Mouse (Mus musculus) forebrain, embryonic 11.5 days (tissue): ENCODE measurements around the gene Tmco5. TPM values are rescaled to one million over a fixed set of nuclear protein-coding genes. Genes with fewer than 3 reads are reported as not detected.

Experiments used
- ATAC-seq: fragments of 200-750 bp; cut with Nextera tagmentation; replicated peaks from 2 replicates; pipeline ENCODE4 v1.8.0; 2017; ENCODE audit warnings: moderate TSS enrichment; ENCODE audit not compliant: low FRiP score
- DNase-seq: peaks from one replicate; pipeline ENCODE4 v3.0.0-alpha.2; 2017; ENCODE audit warnings: low spot score
- H3K27ac ChIP-seq: fragments of 300-500 bp; sonication (generic); 2 replicates; pipeline ENCODE4 v1.5.1; 2014; ENCODE audit warnings: low read depth, low read length
- H3K27me3 ChIP-seq: fragments of 300-500 bp; sonication (generic); 2 replicates; pipeline ENCODE4 v1.6.1; 2014; ENCODE audit warnings: mild to moderate bottlenecking, low read length, mixed read lengths; ENCODE audit not compliant: control insufficient read depth, insufficient read depth
- H3K36me3 ChIP-seq: fragments of 300-500 bp; sonication (generic); 2 replicates; pipeline ENCODE4 v1.6.1; 2014; ENCODE audit warnings: mild to moderate bottlenecking, low read length, moderate library complexity, mixed read lengths; ENCODE audit not compliant: control insufficient read depth, insufficient read depth
- H3K4me1 ChIP-seq: fragments of 300-500 bp; sonication (generic); replicated peaks from 2 replicates; pipeline ENCODE4 v1.6.1; 2014; ENCODE audit warnings: low read length, mixed read lengths; ENCODE audit not compliant: control insufficient read depth, insufficient read depth
- H3K4me2 ChIP-seq: fragments of 300-500 bp; sonication (generic); 2 replicates; pipeline ENCODE4 v1.6.1; 2014; ENCODE audit warnings: low read depth, mild to moderate bottlenecking, low read length, moderate library complexity, mixed read lengths; ENCODE audit not compliant: severe bottlenecking
- H3K4me3 ChIP-seq: fragments of 300-500 bp; sonication (generic); 2 replicates; pipeline ENCODE4 v1.5.1; 2014; ENCODE audit warnings: low read depth, low read length
- H3K9ac ChIP-seq: fragments of 300-500 bp; sonication (generic); 2 replicates; pipeline ENCODE4 v1.6.1; 2014; ENCODE audit warnings: low read length
- H3K9me3 ChIP-seq: fragments of 300-500 bp; sonication (generic); 2 replicates; pipeline ENCODE4 v1.6.1; 2016; ENCODE audit warnings: low read length, mixed read lengths; ENCODE audit not compliant: control insufficient read depth
- WGBS: fragments of 180-500 bp; shearing (Covaris S2); extraction: QIAGEN DNeasy Blood & Tissue Kit; methylation state at CpG from one replicate; pipeline ENCODE4 v1.1.7; 2014; 5-methylcytosine and 5-hydroxymethylcytosine counted together
- polyA plus RNA-seq: library from polyadenylated mRNA; unstranded; fragments of >200 nt; fragmentation: Nextera tagmentation; extraction: Ambion mirVana; gene quantifications from 2 replicates; pipeline ENCODE4 v1.2.1, GENCODE M21; 2014

Tmco5 gene
- polyA plus RNA-seq, 1 experiment from 2014 or later, result not detected

GRCm38 (mm10) chr2:116913677-116914405 is 35.4 kb downstream of the Tmco5 start:
- H3K36me3 ChIP-seq, result no peaks in the 10 kb centered on the region
- no peak for ATAC-seq
- no peaks in the 10 kb centered on the region for H3K4me1 ChIP-seq
- no peak overlapping the region for H3K27ac ChIP-seq
- DNase-seq, result no peak
- H3K9me3 ChIP-seq, result no peaks in the 10 kb centered on the region
- H3K4me3 ChIP-seq, result no peak overlapping the region
- no peaks in the 10 kb centered on the region for H3K27me3 ChIP-seq
- 90% methylated on average over 20 of the region's 20 CpGs for WGBS
- no peak overlapping the region for H3K9ac ChIP-seq
- no peak overlapping the region for H3K4me2 ChIP-seq

DNA sequence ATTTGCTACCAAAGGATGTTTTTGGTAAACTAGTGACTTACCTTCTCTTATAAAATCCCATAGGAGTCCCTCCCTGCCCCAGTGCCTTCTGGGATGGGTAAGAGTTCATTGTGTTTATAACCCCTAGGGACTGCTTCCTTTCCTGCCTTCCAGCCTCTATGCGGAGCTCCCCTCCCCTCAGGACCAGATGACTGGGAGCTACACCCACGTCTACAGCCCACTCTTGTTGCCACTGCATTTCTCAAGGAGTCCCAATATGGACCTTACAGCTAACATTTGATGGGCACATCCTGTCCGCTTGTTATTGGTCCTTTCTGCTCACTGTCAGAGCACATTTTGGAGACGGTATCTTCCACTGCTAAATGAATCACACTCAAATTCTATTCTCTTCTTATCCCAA is 36.1 kb downstream of the Tmco5 start:
- no peak for DNase-seq
- Histone ChIP-seq H3K36me3 (no peaks in the 10 kb centered on the region), H3K4me1 (no peaks in the 10 kb centered on the region), H3K4me2 (no peak overlapping the region), H3K27ac (no peak overlapping the region), H3K27me3 (no peaks in the 10 kb centered on the region), H3K9ac (no peak overlapping the region), H3K9me3 (no peaks in the 10 kb centered on the region), H3K4me3 (no peak overlapping the region)
- no peak for ATAC-seq
- WGBS, result 85% methylated on average over 4 of the region's 4 CpGs

DNA sequence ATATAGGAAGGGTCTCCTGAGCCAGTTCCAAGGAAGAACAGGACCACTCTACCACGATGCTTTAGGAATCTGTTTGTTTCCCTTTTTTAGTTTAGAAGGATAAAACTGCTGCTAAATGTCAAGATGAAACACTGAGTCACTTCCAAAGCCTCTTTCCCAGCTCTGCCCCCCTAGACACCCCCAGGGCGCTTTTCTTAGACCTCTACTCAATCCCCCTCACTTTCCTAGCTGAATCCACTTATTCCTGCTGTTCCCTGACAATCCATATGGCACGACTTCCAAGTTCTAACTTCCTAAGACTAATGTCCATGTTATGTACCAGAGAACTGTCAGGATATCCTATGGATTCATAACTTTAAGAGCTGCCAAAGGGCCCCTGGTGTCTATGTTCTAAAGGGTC is 40.1 kb downstream of the Tmco5 start:
- H3K4me1 ChIP-seq, result no peaks in the 10 kb centered on the region
- ATAC-seq (no peak), DNase-seq (no peak)
- H3K4me2 ChIP-seq, result no peak overlapping the region
- no peaks in the 10 kb centered on the region for H3K27me3 ChIP-seq
- WGBS, result 75% methylated on average over 3 of the region's 3 CpGs
- no peak overlapping the region for H3K27ac ChIP-seq
- no peaks in the 10 kb centered on the region for H3K9me3 ChIP-seq
- H3K9ac ChIP-seq, result no peak overlapping the region
- H3K36me3 ChIP-seq, result no peaks in the 10 kb centered on the region
- no peak overlapping the region for H3K4me3 ChIP-seq

DNA sequence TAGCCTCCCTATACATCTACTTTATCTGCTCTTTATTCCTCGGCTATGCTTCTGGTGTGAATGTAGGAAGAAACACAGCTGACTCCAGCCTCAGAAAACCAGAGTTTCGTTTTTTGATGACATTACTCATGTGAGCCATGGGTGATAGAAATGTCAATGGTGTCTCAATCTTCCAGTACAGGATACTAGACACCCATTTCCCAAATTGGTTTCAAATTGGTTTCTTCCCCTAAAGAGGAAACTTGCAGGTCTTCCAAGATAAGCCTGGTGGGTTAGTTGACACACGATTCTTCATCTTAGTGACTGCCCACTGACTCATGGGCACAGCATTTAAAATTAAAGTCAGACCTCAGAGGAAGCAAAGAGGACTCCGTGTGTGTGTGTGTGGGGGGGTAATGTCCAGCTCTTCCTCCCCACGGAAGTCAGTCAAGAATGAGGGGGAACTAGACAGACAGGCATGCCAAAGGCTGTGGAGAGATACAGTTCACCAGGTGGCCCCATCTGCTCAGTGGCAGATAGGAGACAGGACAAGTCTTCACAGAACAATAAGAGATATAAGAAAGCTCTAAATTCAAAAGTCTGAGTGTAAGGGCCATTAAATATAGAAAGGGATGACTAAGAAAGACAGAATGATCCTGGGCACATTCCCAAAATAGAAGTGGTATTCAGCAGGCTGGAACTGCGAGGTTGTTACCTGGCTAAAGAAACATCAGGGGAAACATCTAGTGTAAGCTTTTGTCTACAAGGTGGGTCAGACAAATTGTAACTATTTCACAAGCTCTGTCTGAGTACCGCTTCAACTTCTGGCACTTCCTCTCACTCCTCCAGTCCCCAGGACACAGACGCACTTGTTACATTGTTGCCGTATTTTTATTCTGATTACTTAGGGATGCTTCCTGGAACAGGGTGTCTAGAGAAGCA is 44.3 kb downstream of the Tmco5 start:
- no peak overlapping the region for H3K9ac ChIP-seq
- 82% methylated on average over 9 of the region's 9 CpGs for WGBS
- no peaks in the 10 kb centered on the region for H3K27me3 ChIP-seq
- no peaks in the 10 kb centered on the region for H3K9me3 ChIP-seq
- H3K4me3 ChIP-seq, result no peak overlapping the region
- DNase-seq (no peak), ATAC-seq (no peak)
- H3K27ac ChIP-seq, result no peak overlapping the region
- no peaks in the 10 kb centered on the region for H3K4me1 ChIP-seq
- H3K4me2 ChIP-seq, result no peak overlapping the region
- no peaks in the 10 kb centered on the region for H3K36me3 ChIP-seq

GRCm38 (mm10) chr2:116923684-116924083 is 45.2 kb downstream of the Tmco5 start:
- Histone ChIP-seq H3K4me1 (no peaks in the 10 kb centered on the region), H3K9me3 (no peaks in the 10 kb centered on the region), H3K27me3 (no peaks in the 10 kb centered on the region), H3K4me2 (no peak overlapping the region), H3K9ac (no peak overlapping the region), H3K27ac (no peak overlapping the region), H3K36me3 (no peaks in the 10 kb centered on the region), H3K4me3 (no peak overlapping the region)
- ATAC-seq (no peak), DNase-seq (no peak)
- 95% methylated on average over 3 of the region's 3 CpGs for WGBS

GRCm38 (mm10) chr2:116924292-116924691 is 45.8 kb downstream of the Tmco5 start:
- H3K27ac ChIP-seq, result no peak overlapping the region
- DNase-seq (no peak), ATAC-seq (no peak)

GRCm38 (mm10) chr2:116925230-116925629 is 46.7 kb downstream of the Tmco5 start:
- no peak overlapping the region for H3K4me3 ChIP-seq
- no peak overlapping the region for H3K9ac ChIP-seq
- no peak overlapping the region for H3K4me2 ChIP-seq
- no peak for ATAC-seq
- H3K4me1 ChIP-seq, result no peaks in the 10 kb centered on the region
- H3K27ac ChIP-seq, result no peak overlapping the region
- WGBS, result 64% methylated on average over 5 of the region's 5 CpGs
- no peaks in the 10 kb centered on the region for H3K9me3 ChIP-seq
- H3K27me3 ChIP-seq, result no peaks in the 10 kb centered on the region
- no peaks in the 10 kb centered on the region for H3K36me3 ChIP-seq
- DNase-seq, result no peak

More at GRCm38 (mm10) chr2:116924292-116924691, 45.8 kb downstream of the Tmco5 start:
- Histone ChIP-seq H3K4me2 (no peak overlapping the region), H3K27me3 (no peaks in the 10 kb centered on the region), H3K36me3 (no peaks in the 10 kb centered on the region), H3K9ac (no peak overlapping the region), H3K4me1 (no peaks in the 10 kb centered on the region), H3K9me3 (no peaks in the 10 kb centered on the region), H3K4me3 (no peak overlapping the region)
- 92% methylated on average over 7 of the region's 7 CpGs for WGBS

GRCm38 (mm10) chr2:116932218-116932617 is 53.7 kb downstream of the Tmco5 start:
- H3K4me3 ChIP-seq, result no peak overlapping the region
- no peak overlapping the region for H3K4me2 ChIP-seq
- ATAC-seq (no peak), DNase-seq (no peak)
- no peaks in the 10 kb centered on the region for H3K36me3 ChIP-seq
- H3K4me1 ChIP-seq, result no peaks in the 10 kb centered on the region
- no peaks in the 10 kb centered on the region for H3K27me3 ChIP-seq
- H3K9ac ChIP-seq, result no peak overlapping the region
- H3K27ac ChIP-seq, result no peak overlapping the region
- H3K9me3 ChIP-seq, result no peaks in the 10 kb centered on the region
- WGBS, result 85% methylated on average over 7 of the region's 7 CpGs
